Mouse (Mus musculus) lung, postnatal 0 days (tissue): ENCODE data around the gene Noc3l.

Source experiments
- CTCF ChIP-seq: IDR thresholded peaks from 2 replicates; pipeline ENCODE4 v1.5.1; 2016; ENCODE audit warnings: antibody characterized with exemption, mild to moderate bottlenecking
- EP300 ChIP-seq: IDR thresholded peaks from 2 replicates; pipeline ENCODE4 v1.6.1; 2016; ENCODE audit warnings: antibody characterized with exemption, mild to moderate bottlenecking, control low read depth

DNA sequence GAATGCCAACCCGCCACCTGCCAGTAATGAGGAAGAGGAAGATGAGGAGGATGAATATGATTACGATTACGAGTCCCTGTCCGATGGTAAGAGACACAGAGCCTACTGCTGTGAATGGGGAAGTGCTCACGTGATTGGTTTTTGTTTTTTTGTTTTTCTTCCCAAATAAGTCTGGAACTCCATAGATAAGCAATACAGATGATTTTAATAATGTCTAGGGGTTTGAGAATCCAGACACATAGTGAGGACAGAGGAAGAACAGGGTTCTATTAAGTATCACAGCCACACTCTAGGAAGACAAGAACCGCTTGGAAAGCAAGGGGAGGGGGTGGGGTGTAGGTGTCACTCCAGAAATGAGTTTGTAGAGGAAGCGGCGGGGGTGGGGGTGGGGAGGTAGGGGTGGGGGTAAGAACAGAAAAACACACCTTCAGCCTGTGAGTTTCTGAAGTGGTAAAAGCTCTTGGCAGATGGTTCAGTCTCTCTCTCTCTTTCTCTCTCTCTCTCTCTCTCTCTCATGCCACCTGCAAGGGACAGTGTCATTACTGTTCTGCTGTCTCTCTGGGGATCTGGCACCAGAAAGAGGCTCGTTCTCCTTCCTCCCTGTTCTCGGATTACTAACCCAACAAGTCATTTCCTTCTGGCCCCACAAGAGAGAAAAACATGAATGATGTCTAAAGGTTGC lies 73.1 kb downstream of the Noc3l start:
- TF ChIP-seq EP300 = no peak
- no peak for TF ChIP-seq CTCF
